Mouse (Mus musculus) heart, adult 2 months (tissue): ENCODE measurements at regions not wholly inside any gene's neighbourhood (a gene's known extent, or its start where the extent isn't known, plus 50 kb on each side); places are given as distances from the start of the nearest gene placed in this dataset.

Experiments
- CTCF ChIP-seq: fragments of 200-600 bp; IDR thresholded peaks from 2 replicates; pipeline ENCODE4 v1.8.1; 2022; ENCODE audit warnings: antibody characterized with exemption, mild to moderate bottlenecking, moderate library complexity
- POLR2A ChIP-seq: fragments of 200-500 bp; IDR thresholded peaks from 2 replicates; pipeline ENCODE4 v1.6.1; 2011; ENCODE audit warnings: mild to moderate bottlenecking, low read depth, low read length, control low read depth; ENCODE audit not compliant: insufficient read depth

GRCm38 (mm10) chr5:58733961-58734360, 1016.2 kb downstream of the Pcdh7 start:
- TF ChIP-seq POLR2A (no peak), CTCF (no peak)
